Mouse (Mus musculus) heart, embryonic 10.5 days (tissue): ENCODE measurements around the gene Runx1. TPM values are rescaled to one million over a fixed set of nuclear protein-coding genes. Genes with fewer than 3 reads are reported as not detected.

Experiments
- DNase-seq: peaks from one replicate; pipeline ENCODE4 v3.0.0-alpha.2; 2017; ENCODE audit warnings: low spot score
- H3K27ac ChIP-seq: fragments of 300-500 bp; sonication (generic); 2 replicates; pipeline ENCODE4 v1.5.1; 2016; ENCODE audit warnings: mild to moderate bottlenecking
- H3K27me3 ChIP-seq: fragments of 300-500 bp; sonication (generic); 2 replicates; pipeline ENCODE4 v1.6.1; 2016; ENCODE audit warnings: mild to moderate bottlenecking; ENCODE audit not compliant: poor library complexity, insufficient read depth, severe bottlenecking
- H3K36me3 ChIP-seq: fragments of 300-500 bp; sonication (generic); 2 replicates; pipeline ENCODE4 v1.6.1; 2016; ENCODE audit warnings: mild to moderate bottlenecking, moderate library complexity
- H3K4me1 ChIP-seq: fragments of 300-500 bp; sonication (generic); 2 replicates; pipeline ENCODE4 v1.6.1; 2016; ENCODE audit warnings: mild to moderate bottlenecking
- H3K4me3 ChIP-seq: fragments of 300-500 bp; sonication (generic); 2 replicates; pipeline ENCODE4 v1.5.1; 2016; ENCODE audit warnings: mild to moderate bottlenecking, moderate library complexity
- H3K9me3 ChIP-seq: fragments of 300-500 bp; sonication (generic); 2 replicates; pipeline ENCODE4 v1.6.1; 2016; ENCODE audit warnings: mild to moderate bottlenecking, moderate library complexity
- WGBS: fragments of 180-500 bp; shearing (Covaris S2); methylation state at CpG from one replicate; pipeline ENCODE4 v1.1.7; 2016; 5-methylcytosine and 5-hydroxymethylcytosine counted together
- polyA plus RNA-seq: library from polyadenylated mRNA; unstranded; fragments of >200 nt; fragmentation: Nextera tagmentation; extraction: Ambion mirVana; gene quantifications from 2 replicates; pipeline ENCODE4 v1.2.1, GENCODE M21; 2016

The Runx1 gene
- polyA plus RNA-seq, 1 experiment from 2014 or later: 2.5 TPM

DNA sequence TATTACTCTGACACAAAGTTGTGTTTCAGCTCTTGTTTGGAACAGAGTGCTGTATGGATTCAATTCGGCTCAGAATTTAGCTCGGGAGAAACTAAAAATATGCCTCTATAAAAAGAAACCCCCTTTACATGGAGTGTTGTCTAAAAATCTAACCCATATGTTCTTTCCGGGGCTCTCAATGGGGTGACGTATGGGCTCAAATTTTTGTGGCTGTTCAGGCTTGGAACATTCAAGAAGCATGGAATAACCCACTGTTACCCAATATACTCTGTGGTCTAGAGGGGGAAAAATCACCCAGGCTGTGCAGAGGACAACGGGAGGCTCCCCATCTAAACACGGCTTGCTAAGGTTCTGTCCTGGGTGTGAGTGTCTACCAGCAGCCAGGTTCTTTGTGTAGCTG, 106.2 kb downstream of the Runx1 start:
- no peak for DNase-seq
- H3K27me3 ChIP-seq: peaks cover 73% of the 10 kb centered on the region
- no peak overlapping the region for H3K4me3 ChIP-seq
- H3K27ac ChIP-seq: no peak overlapping the region
- WGBS: 79% methylated on average over 6 of the region's 6 CpGs
- peaks cover 20% of the 10 kb centered on the region for H3K4me1 ChIP-seq
- H3K36me3 ChIP-seq: no peaks in the 10 kb centered on the region
- H3K9me3 ChIP-seq: no peaks in the 10 kb centered on the region

DNA sequence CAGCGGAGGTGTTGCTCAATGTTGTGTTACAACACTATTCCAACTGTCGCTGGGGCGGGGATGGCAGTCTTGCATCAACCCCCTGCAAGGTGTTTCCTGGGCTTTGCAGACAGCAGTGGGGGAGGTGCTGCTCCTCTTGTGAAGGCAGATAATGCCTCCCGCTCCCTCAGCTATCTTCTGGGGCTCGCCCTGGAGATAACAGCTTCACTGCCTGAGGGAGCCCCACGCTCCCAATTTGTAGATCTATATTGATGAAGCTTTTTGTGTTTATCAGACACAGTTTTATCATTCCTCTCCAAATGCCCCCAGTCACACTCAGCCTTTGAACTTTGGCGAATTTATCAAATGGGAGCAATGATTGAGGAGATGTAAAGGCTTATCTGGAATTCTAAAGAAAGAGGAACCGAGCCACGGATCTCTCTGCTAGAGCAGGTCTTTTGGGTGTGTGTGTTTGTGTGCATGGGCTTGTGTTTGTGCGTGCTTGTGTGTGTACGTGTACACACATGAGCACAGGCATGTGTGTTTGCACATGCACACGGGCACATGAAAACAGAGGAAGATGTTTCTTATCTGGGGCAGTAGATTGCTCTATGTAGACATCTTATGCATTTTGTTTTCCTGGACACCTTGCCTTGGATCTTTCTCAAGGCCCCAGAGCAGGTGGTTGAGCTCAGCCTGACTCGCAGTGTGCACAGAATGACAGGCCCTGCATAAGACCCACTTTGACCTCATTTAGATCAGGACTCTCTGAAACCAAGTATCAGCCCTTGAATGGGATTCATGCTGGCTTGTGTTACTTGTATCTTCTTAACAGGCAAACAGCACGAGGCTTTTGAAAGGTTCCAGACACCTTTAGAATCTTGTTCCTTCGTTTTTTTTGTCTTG, 110.1 kb downstream of the Runx1 start:
- Histone ChIP-seq H3K27me3 (peaks cover 78% of the 10 kb centered on the region), H3K36me3 (no peaks in the 10 kb centered on the region), H3K4me1 (peaks cover 20% of the 10 kb centered on the region), H3K4me3 (peak overlapping the region; percentile 31), H3K27ac (no peak overlapping the region), H3K9me3 (no peaks in the 10 kb centered on the region)
- 11% methylated on average over 15 of the region's 15 CpGs for WGBS
- peak; percentile 91 for DNase-seq

DNA sequence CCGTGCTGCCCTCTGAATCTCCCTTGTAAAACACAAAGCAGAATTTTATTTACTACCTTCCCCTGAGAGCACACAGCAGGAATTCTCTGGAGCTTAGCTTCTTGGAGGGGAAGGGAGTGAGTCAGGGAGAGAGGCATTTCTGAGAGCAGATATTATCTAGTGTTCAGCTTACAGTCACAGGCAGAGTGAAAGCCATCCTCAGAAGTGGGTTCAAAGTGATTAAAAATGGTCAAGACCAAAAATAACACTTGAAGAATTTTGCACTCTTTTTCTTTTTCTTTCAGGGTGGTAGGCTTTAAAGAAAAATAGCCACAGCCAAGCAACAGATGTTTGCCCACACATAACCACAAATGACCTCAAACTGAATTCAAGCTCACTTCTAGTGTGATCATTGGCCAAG, 115.8 kb downstream of the Runx1 start:
- no peak overlapping the region for H3K4me3 ChIP-seq
- 11% methylated on average over 1 of the region's 1 CpGs for WGBS
- no peaks in the 10 kb centered on the region for H3K4me1 ChIP-seq
- H3K27ac ChIP-seq: no peak overlapping the region
- peaks cover 73% of the 10 kb centered on the region for H3K27me3 ChIP-seq
- DNase-seq: no peak
- H3K9me3 ChIP-seq: no peaks in the 10 kb centered on the region
- no peaks in the 10 kb centered on the region for H3K36me3 ChIP-seq

DNA sequence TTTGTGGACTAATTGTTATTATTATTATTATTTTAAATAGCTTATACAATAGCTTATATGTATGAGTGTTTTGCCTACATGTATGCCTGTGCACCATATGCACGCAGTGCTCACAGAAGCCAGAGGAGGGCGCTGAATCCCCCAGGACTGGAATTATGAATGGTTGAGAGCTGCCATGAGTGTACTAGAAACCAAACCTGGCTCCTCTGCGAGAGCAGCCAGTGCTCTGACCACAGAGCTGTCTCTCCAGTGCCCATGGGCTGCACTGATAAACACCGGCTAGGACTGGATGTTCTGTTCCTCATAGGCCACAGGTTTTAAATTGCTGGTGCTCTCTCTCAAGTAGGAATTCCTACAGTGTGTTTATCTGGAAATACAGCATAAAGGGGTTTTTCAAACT, 117.2 kb downstream of the Runx1 start:
- no peak overlapping the region for H3K4me3 ChIP-seq
- H3K36me3 ChIP-seq: no peaks in the 10 kb centered on the region
- no peaks in the 10 kb centered on the region for H3K4me1 ChIP-seq
- DNase-seq: no peak
- H3K27me3 ChIP-seq: peaks cover 76% of the 10 kb centered on the region
- no peaks in the 10 kb centered on the region for H3K9me3 ChIP-seq
- H3K27ac ChIP-seq: no peak overlapping the region
- WGBS: 45% methylated on average over 4 of the region's 4 CpGs

DNA sequence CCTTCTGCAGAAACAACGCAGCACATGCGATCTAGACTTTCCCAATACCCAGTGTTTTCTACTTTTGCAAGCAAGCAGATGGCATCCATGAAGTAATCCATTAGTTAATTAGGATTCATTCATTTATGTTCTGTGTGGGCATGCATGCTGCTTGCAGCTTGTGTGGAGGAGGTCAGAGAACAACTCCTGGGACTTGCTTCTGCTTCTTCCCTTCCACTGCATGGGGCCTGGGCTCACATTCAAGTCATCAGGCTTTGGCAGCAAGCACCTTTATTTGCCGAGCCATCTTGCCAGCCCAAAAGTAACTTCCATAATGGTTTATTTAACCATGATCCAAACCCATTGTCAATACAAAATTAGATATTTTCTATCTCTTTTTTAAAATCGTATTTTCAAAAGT, 118.2 kb downstream of the Runx1 start:
- peaks cover 80% of the 10 kb centered on the region for H3K27me3 ChIP-seq

DNA sequence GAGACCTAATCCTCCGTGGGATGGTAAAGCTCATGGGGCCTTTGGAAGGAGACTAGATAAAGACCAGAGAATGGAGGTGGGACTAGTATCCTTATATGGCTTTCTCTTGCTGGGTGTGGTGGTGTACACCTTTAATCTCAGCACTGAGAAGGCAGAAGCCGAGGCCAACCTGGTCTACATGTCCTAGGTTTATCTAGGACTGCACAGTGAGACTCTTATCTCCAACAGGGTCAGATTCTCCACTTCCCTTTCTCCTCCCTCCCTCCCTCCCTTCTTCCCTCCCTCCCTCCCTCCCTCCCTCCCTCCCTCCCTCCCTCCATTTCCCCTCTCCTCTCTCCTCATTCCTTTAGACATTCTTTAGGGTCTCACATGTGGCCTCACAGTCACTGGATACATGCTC, 118.8 kb downstream of the Runx1 start:
- H3K27me3 ChIP-seq: peaks cover 86% of the 10 kb centered on the region
- 49% methylated on average over 2 of the region's 2 CpGs for WGBS
- DNase-seq: no peak
- H3K4me3 ChIP-seq: no peak overlapping the region
- no peaks in the 10 kb centered on the region for H3K9me3 ChIP-seq
- no peaks in the 10 kb centered on the region for H3K36me3 ChIP-seq
- no peaks in the 10 kb centered on the region for H3K4me1 ChIP-seq
- H3K27ac ChIP-seq: no peak overlapping the region

More for the DNA sequence above, 118.2 kb downstream of the Runx1 start:
- H3K4me1 ChIP-seq: no peaks in the 10 kb centered on the region
- no peak overlapping the region for H3K4me3 ChIP-seq
- 74% methylated on average over 4 of the region's 4 CpGs for WGBS
- H3K27ac ChIP-seq: no peak overlapping the region
- no peaks in the 10 kb centered on the region for H3K36me3 ChIP-seq
- no peaks in the 10 kb centered on the region for H3K9me3 ChIP-seq
- DNase-seq: no peak

DNA sequence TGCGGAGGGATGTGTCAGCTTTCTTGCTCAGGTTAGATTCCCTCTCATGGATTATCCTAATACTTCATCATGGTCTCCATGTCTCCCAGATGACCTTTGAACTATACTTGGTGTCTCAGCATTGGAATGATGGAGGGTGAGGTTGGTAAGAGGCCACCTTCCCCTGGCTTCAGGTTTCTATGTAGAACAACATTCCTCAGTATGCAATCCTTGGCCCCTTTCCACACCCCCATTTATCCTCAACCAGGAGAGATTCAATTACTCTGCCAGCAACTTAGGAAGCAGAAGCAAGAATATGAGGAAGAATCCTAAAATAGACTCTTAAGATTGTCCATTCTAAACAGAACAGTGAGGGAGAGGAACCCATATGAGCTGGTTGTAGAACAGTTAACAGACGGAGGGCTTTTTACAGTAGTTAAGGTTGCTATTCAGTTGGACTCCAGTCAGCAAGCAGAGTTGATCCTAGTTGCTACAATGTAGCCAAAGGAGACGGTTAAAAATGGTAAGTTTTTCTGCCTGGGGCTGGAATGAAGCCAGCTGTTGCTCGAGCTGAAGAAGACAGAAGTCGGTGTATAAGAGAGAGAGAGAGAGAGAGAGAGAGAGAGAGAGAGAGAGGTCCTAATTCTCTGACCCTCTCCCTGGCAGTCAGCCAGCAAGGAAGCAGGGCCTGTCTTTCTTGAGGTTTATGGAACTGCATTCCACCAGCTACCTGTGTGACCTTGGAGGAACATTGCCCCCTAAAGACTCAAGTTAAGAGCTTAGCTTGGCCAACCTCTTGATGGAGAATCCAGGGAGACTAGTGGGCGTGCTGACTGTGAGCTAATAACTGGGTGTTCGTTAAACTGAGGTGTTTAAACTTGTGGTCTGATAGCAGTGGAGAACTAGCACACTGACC, 120.1 kb downstream of the Runx1 start:
- no peak overlapping the region for H3K4me3 ChIP-seq
- H3K27me3 ChIP-seq: peaks cover 89% of the 10 kb centered on the region
- DNase-seq: no peak
- no peaks in the 10 kb centered on the region for H3K36me3 ChIP-seq
- 71% methylated on average over 7 of the region's 7 CpGs for WGBS
- H3K9me3 ChIP-seq: no peaks in the 10 kb centered on the region
- H3K4me1 ChIP-seq: no peaks in the 10 kb centered on the region
- no peak overlapping the region for H3K27ac ChIP-seq

DNA sequence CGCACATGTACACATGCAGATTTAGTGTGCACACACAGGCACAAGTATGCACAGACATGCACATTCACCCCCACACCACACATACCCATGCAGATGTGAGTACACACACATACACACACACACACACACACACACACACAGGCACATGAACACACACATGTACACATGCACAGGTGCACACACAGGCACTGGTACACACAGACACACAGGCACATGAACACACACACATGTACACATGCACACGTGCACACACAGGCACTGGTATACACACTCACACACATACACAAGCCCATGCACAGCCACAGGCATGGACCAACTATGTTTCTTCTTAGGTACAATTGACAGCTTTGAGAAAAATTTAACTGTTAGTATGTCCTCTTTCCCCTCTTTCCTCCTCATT, 122.1 kb downstream of the Runx1 start:
- no peak for DNase-seq
- peaks cover 11% of the 10 kb centered on the region for H3K4me1 ChIP-seq
- no peaks in the 10 kb centered on the region for H3K36me3 ChIP-seq
- WGBS: 83% methylated on average over 2 of the region's 2 CpGs
- no peaks in the 10 kb centered on the region for H3K9me3 ChIP-seq
- H3K27ac ChIP-seq: no peak overlapping the region
- H3K27me3 ChIP-seq: peaks cover 98% of the 10 kb centered on the region
- H3K4me3 ChIP-seq: no peak overlapping the region

DNA sequence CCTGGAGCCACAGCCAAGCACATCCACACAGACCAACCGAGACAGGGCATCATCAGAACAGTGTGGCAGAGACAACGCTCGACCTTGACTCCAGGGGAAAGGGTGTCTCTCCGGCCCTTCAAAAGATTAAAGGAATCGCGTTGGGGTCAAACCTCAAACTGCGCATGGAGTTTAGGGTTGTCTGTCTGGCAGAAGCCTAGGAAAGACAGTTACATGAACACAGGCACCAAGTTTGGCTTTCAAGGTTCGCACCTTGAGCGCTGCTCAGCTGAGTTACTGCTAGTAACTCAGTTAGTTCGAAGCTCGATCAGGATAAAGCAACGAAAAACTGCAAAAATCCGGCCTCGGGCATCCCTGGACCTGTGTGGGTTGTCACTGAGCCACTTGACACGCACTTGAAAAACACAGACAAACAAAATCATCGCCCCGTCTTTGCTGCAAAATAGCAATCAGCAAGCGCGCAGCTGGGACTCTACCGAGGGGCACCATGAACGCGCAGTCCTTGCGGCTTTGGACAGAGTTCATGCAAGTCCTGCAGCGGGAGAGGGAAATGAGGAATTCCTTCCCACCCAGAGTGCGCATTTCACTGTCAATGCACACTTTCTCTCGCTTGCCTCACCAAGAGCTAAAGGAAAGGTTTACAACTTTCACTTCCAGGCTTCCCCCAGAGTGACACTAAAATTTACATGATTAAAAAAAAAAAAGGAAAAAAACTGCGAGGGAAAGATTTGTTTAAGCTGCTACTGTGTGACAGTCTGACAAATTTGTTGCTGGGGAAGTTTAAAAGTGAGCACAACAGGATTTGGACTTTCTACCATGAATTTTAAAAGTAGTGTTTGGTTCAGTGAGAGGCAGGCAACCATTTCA, 126.2 kb downstream of the Runx1 start:
- Histone ChIP-seq H3K4me3 (peak overlapping the region; percentile 75), H3K9me3 (no peaks in the 10 kb centered on the region), H3K27me3 (peaks cover 74% of the 10 kb centered on the region), H3K27ac (no peak overlapping the region), H3K36me3 (no peaks in the 10 kb centered on the region), H3K4me1 (peaks cover 36% of the 10 kb centered on the region)
- 2% methylated on average over 27 of the region's 27 CpGs for WGBS
- no peak for DNase-seq

DNA sequence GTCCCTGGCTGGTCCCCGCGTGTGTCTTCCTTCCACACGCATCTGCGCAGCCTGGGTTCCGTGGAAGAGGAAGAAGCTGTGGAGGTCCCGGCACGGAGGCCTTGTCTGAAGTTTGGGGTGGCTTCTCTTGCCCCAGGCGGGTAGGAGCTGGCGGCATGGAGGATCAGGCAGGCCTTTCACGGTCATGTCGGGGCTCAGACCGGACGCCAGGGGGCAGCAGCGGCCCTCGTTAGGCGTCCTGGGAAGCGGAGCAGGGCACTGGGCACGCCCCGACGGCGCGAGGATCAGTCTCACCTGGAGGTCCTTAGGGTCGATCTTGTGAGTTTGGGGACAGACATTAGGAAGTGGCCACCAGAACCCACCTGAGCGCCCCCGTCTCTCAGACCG, 127.3 kb downstream of the Runx1 start:
- Histone ChIP-seq H3K9me3 (no peaks in the 10 kb centered on the region), H3K4me1 (peaks cover 36% of the 10 kb centered on the region), H3K27ac (peak overlapping the region; percentile 88), H3K36me3 (no peaks in the 10 kb centered on the region), H3K27me3 (peaks cover 74% of the 10 kb centered on the region), H3K4me3 (peak overlapping the region; percentile 75)
- WGBS: under 1% methylated on average over 26 of the region's 26 CpGs
- peak; percentile 94 for DNase-seq

DNA sequence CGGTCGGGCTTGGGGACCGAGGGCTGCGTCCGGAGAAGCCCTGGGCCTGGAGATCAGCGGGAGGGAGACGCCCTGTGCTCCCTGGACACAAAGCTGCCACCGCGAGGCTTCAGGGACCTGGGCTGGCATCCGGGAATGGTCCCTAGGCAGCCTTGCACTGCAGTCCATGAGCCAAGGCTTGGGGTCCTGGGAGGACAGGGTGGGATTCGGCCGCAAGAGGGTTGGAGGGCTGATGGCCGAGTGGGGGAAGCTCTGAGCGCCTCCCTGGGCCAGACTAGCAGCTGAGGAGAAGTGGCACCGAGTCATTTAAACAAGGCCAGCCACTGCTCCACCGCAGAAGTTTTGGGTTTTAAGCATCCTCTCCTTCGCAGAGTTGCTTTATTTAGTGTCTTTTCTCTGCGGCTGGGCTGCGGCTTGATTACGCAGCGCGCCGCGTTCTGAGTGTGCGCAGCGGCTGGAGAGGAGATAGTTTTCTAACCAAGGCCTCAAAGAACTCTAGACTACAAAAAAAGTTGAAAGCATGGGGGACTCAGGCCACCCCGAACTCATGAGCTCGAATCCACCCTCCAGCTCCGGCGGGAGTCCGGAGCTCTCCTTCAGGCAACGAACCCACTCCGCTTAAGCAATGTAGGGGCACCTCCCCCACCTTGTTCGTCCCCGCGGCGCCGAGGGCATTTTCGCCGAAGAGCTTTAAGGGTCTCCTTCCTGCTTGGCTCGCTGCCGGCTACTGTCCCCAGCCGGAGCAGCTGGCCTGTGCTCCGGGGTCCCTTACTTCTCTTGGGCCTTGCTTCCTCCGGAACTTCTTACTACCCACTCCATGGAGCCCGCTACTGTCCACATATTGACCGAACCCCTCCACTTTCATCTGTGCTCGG, 128.0 kb downstream of the Runx1 start:
- Histone ChIP-seq H3K27ac (peak overlapping the region; percentile 88), H3K4me1 (peaks cover 36% of the 10 kb centered on the region), H3K9me3 (no peaks in the 10 kb centered on the region), H3K4me3 (peak overlapping the region; percentile 75), H3K27me3 (peaks cover 74% of the 10 kb centered on the region), H3K36me3 (no peaks in the 10 kb centered on the region)
- under 1% methylated on average over 48 of the region's 48 CpGs for WGBS
- peak; percentile 82 for DNase-seq
